Mouse (Mus musculus) CD4-positive naive resting alpha-beta T cell, adult 57 days (primary cell): Measurements from ENCODE around the gene Olfr1055. TPM values are rescaled to one million over a fixed set of nuclear protein-coding genes. Genes with fewer than 3 reads are reported as not detected.

Experiments
- total RNA-seq: library from RNA; stranded (reverse); gene quantifications from one replicate; pipeline ENCODE4 v1.2.4, GENCODE M21; 2023

The Olfr1055 gene
- total RNA-seq: not detected

DNA sequence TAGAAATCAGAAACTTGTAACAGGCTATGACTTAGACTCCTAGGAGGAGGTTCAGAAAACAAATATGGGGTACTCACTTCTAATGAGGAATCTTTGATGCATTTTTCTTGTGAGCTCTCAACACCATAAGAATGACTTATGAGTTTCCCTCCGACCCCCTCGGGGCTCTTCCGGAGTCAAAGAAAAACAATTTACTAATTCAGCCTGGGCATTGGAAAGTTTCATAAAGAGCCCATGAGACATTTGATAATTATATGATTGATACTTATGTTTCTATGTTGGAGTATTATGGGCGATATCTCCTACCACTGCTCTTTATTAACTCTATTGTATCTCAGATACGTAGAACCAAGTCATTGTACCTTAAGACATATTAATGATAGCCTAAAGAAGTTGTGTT is at the start of gene Olfr1055:
Gene Olfr1055 (minus strand): TSS at position 101 of the 400 bp plus-strand sequence.

DNA sequence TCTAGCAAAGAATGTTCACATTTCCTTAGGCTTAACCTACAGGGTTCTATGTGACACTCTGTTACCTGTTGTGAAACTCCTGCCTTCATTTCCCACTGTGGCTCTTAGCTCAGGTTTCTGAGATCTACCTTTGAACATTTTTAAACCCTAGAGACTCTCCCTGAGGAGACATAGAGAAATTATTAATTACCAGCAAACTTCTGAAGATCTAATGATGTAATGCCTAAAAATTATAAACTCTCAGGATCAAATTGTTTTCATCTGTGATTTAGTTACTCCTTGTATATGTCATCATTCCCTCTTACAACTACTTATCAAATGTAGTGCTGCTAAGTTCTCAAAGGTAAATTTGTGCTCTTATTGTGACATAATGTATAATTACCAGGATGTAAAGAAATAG is 38.4 kb upstream of the Olfr1055 start, which contains the start of gene Olfr1058:
Gene Olfr1058 (minus strand): TSS at position 101 of the 400 bp plus-strand sequence.

DNA sequence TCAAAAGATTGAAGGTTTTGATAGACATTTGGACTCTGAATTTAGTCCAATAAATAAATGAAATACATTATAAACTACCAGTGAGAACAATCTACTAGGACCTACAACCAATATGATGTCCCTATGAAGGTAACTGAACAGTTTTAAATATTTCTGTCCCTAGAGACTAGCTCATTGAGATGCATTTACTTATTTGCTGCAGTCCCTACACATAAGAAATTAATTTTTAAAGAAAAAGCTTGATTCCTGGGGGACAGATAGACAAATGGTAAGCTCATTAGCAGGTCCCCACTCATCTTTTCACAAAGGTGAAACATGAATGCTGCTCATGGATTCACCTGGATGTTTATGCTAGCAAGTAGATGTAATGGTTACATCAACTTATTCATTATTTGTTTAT is 28.2 kb upstream of the Olfr1055 start, which contains the start of gene Olfr1057:
Gene Olfr1057 (minus strand): TSS at position 101 of the 400 bp plus-strand sequence.

DNA sequence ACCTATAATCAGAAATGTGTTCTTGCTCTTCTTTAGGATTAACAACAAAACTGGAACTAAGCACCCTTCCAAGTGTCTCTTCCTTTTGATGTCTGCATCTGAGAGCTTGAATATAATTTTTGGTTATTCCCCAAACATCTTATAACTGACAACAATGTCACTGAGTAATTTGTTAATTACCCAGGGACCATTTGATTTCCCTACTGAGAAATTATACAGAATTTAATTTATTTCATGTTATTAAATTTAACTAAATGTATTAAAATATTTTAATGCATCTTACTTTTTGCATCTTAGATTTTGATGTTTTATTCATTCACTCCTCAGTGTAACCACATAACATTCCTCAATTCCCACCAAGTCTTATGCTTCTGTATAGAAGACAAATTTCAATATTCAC is 12.3 kb upstream of the Olfr1055 start, which contains the start of gene Olfr1056:
Gene Olfr1056 (minus strand): TSS at position 101 of the 400 bp plus-strand sequence.

DNA sequence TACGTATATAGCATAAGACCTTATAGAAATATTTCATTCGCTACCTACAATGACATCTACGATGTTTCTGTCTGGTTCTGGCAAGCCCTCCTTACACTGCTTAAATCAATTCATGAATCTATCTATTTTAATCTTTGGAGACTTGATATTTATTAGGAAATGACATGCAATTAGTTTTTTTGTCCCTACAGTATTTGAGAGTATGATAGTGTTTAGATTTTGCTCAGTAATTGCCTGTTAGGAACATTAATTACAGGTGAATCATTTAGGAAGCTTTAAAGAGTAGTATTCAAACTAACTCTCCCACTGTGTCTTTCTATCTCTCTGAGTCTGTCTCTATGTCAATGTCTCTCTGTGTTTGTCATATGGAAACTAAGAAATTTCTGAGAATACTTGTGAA is 14.8 kb downstream of the Olfr1055 start, which contains the start of gene Olfr1054:
Gene Olfr1054 (minus strand): TSS at position 101 of the 400 bp plus-strand sequence.

DNA sequence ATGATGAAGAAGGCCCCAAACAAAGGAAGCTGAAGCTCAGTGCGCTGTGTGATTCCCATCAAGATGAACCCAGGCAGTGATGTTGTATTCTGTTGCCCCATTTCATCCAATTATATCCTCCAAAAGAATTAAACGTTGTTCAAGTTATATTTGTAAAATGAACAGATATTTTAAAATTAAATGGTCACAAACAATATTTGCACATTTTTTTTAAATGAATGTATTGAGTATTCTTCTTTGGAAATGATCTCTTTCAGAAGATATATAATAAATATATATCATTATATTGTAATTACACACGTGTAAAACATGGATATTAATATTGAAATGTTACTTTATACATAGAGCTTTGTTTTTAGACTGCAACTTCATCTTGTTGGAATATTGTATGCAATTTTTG is 34.9 kb downstream of the Olfr1055 start, which contains the start of gene Olfr1053:
Gene Olfr1053 (minus strand): TSS at position 101 of the 400 bp plus-strand sequence.

Other genes starting within 250 kb of the Olfr1055 start
- not detected for gene Olfr1039, start 214.4 kb downstream of the Olfr1055 start, total RNA-seq
- not detected for gene Olfr1040, start 203.6 kb downstream of the Olfr1055 start, total RNA-seq
- gene Olfr1042, start 188.4 kb downstream of the Olfr1055 start, total RNA-seq: not detected
- gene Olfr1043, start 182.8 kb downstream of the Olfr1055 start, total RNA-seq: not detected
- gene Olfr1044, start 172.5 kb downstream of the Olfr1055 start, total RNA-seq: not detected
- not detected for gene Olfr52, start 164.6 kb downstream of the Olfr1055 start, total RNA-seq
- gene Olfr1045, start 147.3 kb downstream of the Olfr1055 start, total RNA-seq: not detected
- not detected for gene Olfr1046, start 131.0 kb downstream of the Olfr1055 start, total RNA-seq
- not detected for gene Olfr1047, start 118.9 kb downstream of the Olfr1055 start, total RNA-seq
- gene Olfr1048, start 110.0 kb downstream of the Olfr1055 start, total RNA-seq: not detected
- gene Olfr1049, start 92.0 kb downstream of the Olfr1055 start, total RNA-seq: not detected
- gene Olfr1051, start 71.2 kb downstream of the Olfr1055 start, total RNA-seq: not detected
- not detected for gene Olfr1052, start 57.8 kb downstream of the Olfr1055 start, total RNA-seq
- gene Olfr1053, start 35.0 kb downstream of the Olfr1055 start, total RNA-seq: not detected
- gene Olfr1054, start 14.9 kb downstream of the Olfr1055 start, total RNA-seq: not detected
- gene Olfr1056, start 12.2 kb upstream of the Olfr1055 start, total RNA-seq: not detected
- not detected for gene Olfr1057, start 28.1 kb upstream of the Olfr1055 start, total RNA-seq
- gene Olfr1058, start 38.3 kb upstream of the Olfr1055 start, total RNA-seq: not detected
- gene Olfr1061, start 63.8 kb upstream of the Olfr1055 start, total RNA-seq: not detected
- gene Olfr1062, start 76.5 kb upstream of the Olfr1055 start, total RNA-seq: not detected
- gene Olfr1065, start 100.3 kb upstream of the Olfr1055 start, total RNA-seq: not detected
- not detected for gene Olfr1066, start 106.0 kb upstream of the Olfr1055 start, total RNA-seq
- gene Olfr228, start 137.1 kb upstream of the Olfr1055 start, total RNA-seq: not detected
- not detected for gene Olfr1076, start 158.2 kb upstream of the Olfr1055 start, total RNA-seq
- gene Olfr1079, start 192.2 kb upstream of the Olfr1055 start, total RNA-seq: not detected
- not detected for gene Olfr1080, start 208.0 kb upstream of the Olfr1055 start, total RNA-seq
- not detected for gene Olfr1082, start 248.7 kb upstream of the Olfr1055 start, total RNA-seq